In genomic region chr6:148443726-148444701, GRCm38 (mm10) we compare ENCODE assay signal across 7 mouse cellular contexts. TPM values are rescaled to one million over a fixed set of nuclear protein-coding genes. Genes with fewer than 3 reads are reported as not detected.
DNase-seq lines count a peak whose midpoint lies in the region; ATAC-seq and TF ChIP-seq lines count a peak whose summit lies in the region.

Gene Tmtc1, minus strand, starts transcription at chr6:148444389.

- TF ChIP-seq CTCF in brain, embryonic 14.5 days (IDR thresholded peaks at IDR 0.05; ENCODE audit: borderline replicate concordance, extremely low read depth, insufficient read depth, insufficient read length), result no peak

- H3K4me1 ChIP-seq in embryonic facial prominence, embryonic 15.5 days, result peaks cover 22% of the 10 kb centered on the region
- H3K4me1 ChIP-seq in heart, embryonic 10.5 days, result peaks cover 31% of the 10 kb centered on the region
- peaks cover 12% of the 10 kb centered on the region for H3K4me1 ChIP-seq in kidney, embryonic 14.5 days (ENCODE audit: control insufficient read depth, insufficient read depth, low read length)
- peaks cover 7% of the 10 kb centered on the region; the same call in 1 of the 2 replicates for H3K4me1 ChIP-seq in liver, embryonic 11.5 days (replicated peaks; ENCODE audit: control insufficient read depth, insufficient read depth, low read length)
- H3K4me1 ChIP-seq in stomach, embryonic 14.5 days (ENCODE audit: control insufficient read depth, insufficient read depth, low read length), result peaks cover 5% of the 10 kb centered on the region; the same call in 1 of the 2 replicates

- H3K27me3 ChIP-seq in embryonic facial prominence, embryonic 15.5 days, result peaks cover 26% of the 10 kb centered on the region
- H3K27me3 ChIP-seq in heart, embryonic 10.5 days (ENCODE audit: insufficient read depth, poor library complexity, severe bottlenecking), result peaks cover 64% of the 10 kb centered on the region
- H3K27me3 ChIP-seq in kidney, embryonic 14.5 days (ENCODE audit: control insufficient read depth, insufficient read depth, low read length), result peaks cover 25% of the 10 kb centered on the region
- H3K27me3 ChIP-seq in liver, embryonic 11.5 days (replicated peaks; ENCODE audit: control insufficient read depth, insufficient read depth, low read length), result peaks cover 61% of the 10 kb centered on the region
- H3K27me3 ChIP-seq in stomach, embryonic 14.5 days (ENCODE audit: control insufficient read depth, insufficient read depth, low read length), result no peaks in the 10 kb centered on the region

- H3K27ac ChIP-seq in embryonic facial prominence, embryonic 15.5 days (replicated peaks), result no peak within 1 kb of the TSS
- peak within 1 kb of the TSS; percentile 83 for H3K27ac ChIP-seq in heart, embryonic 10.5 days
- H3K27ac ChIP-seq in kidney, embryonic 14.5 days (ENCODE audit: low read depth, low read length), result no peak within 1 kb of the TSS
- no peak within 1 kb of the TSS for H3K27ac ChIP-seq in liver, embryonic 11.5 days (ENCODE audit: low read depth, low read length)
- H3K27ac ChIP-seq in stomach, embryonic 14.5 days (ENCODE audit: low read length), result no peak within 1 kb of the TSS; the same call in 1 of the 2 replicates

- H3K9me3 ChIP-seq in embryonic facial prominence, embryonic 15.5 days (replicated peaks), result no peaks in the 10 kb centered on the region
- no peaks in the 10 kb centered on the region for H3K9me3 ChIP-seq in heart, embryonic 10.5 days
- peaks cover 3% of the 10 kb centered on the region; the same call in 1 of the 2 replicates for H3K9me3 ChIP-seq in kidney, embryonic 14.5 days (ENCODE audit: control insufficient read depth, low read length)
- no peaks in the 10 kb centered on the region for H3K9me3 ChIP-seq in liver, embryonic 11.5 days (ENCODE audit: control insufficient read depth, low read length)
- H3K9me3 ChIP-seq in stomach, embryonic 14.5 days (ENCODE audit: control insufficient read depth, low read depth, low read length), result no peaks in the 10 kb centered on the region

- under 1% methylated on average over 73 of the region's 99 CpGs for WGBS in embryonic facial prominence, embryonic 15.5 days
- WGBS in heart, embryonic 10.5 days, result under 1% methylated on average over 99 of the region's 99 CpGs
- WGBS in kidney, embryonic 14.5 days, result under 1% methylated on average over 80 of the region's 99 CpGs
- WGBS in liver, embryonic 11.5 days, result under 1% methylated on average over 86 of the region's 99 CpGs
- under 1% methylated on average over 97 of the region's 99 CpGs for WGBS in stomach, embryonic 14.5 days

- peak; percentile 70 for ATAC-seq in embryonic facial prominence, embryonic 15.5 days (ENCODE audit: insufficient number of reproducible peaks, low FRiP score, low TSS enrichment, low read depth)
- peak; percentile 85 for ATAC-seq in kidney, embryonic 14.5 days (ENCODE audit: low FRiP score, low TSS enrichment)
- ATAC-seq in liver, embryonic 11.5 days (replicated peaks; ENCODE audit: low FRiP score), result peak; percentile 70
- peak; percentile 79 for ATAC-seq in stomach, embryonic 14.5 days (ENCODE audit: insufficient number of reproducible peaks, insufficient read depth, low FRiP score, low read depth)

- H3K9ac ChIP-seq in embryonic facial prominence, embryonic 15.5 days, result peak within 1 kb of the TSS; percentile 50
- H3K9ac ChIP-seq in kidney, embryonic 14.5 days (ENCODE audit: low read depth, low read length), result peak within 1 kb of the TSS; percentile 69
- peak within 1 kb of the TSS; percentile 48 for H3K9ac ChIP-seq in liver, embryonic 11.5 days (ENCODE audit: low read depth, low read length)
- peak within 1 kb of the TSS; percentile 53 for H3K9ac ChIP-seq in stomach, embryonic 14.5 days (replicated peaks; ENCODE audit: low read depth, low read length)

- peak within 1 kb of the TSS; percentile 97 for H3K4me2 ChIP-seq in embryonic facial prominence, embryonic 15.5 days (replicated peaks)
- H3K4me2 ChIP-seq in kidney, embryonic 14.5 days (replicated peaks; ENCODE audit: low read depth, low read length), result peak within 1 kb of the TSS; percentile 82
- peak within 1 kb of the TSS; percentile 84 for H3K4me2 ChIP-seq in liver, embryonic 11.5 days
- peak within 1 kb of the TSS; percentile 91 for H3K4me2 ChIP-seq in stomach, embryonic 14.5 days (replicated peaks; ENCODE audit: low read depth, low read length)

- no peaks in the 10 kb centered on the region for H3K36me3 ChIP-seq in embryonic facial prominence, embryonic 15.5 days
- 0 out of 2 replicates have a peak, but pooled peaks cover 2% of the 10 kb centered on the region for H3K36me3 ChIP-seq in heart, embryonic 10.5 days
- no peaks in the 10 kb centered on the region for H3K36me3 ChIP-seq in kidney, embryonic 14.5 days (ENCODE audit: control insufficient read depth, insufficient read depth, low read length)
- no peaks in the 10 kb centered on the region for H3K36me3 ChIP-seq in liver, embryonic 11.5 days (ENCODE audit: control insufficient read depth, insufficient read depth, low read length)
- no peaks in the 10 kb centered on the region for H3K36me3 ChIP-seq in stomach, embryonic 14.5 days (ENCODE audit: control insufficient read depth, insufficient read depth, low read length)

- TF ChIP-seq POLR2A in brain, embryonic 14.5 days (IDR thresholded peaks at IDR 0.05; ENCODE audit: borderline replicate concordance, extremely low read depth, insufficient read depth, insufficient read length, poor library complexity, severe bottlenecking), result 0 out of 2 replicates have a peak, but pooled peaks have one; percentile 40

- H3K4me3 ChIP-seq in embryonic facial prominence, embryonic 15.5 days (replicated peaks), result peak within 1 kb of the TSS; percentile 60
- H3K4me3 ChIP-seq in heart, embryonic 10.5 days, result peak within 1 kb of the TSS; percentile 85
- H3K4me3 ChIP-seq in kidney, embryonic 14.5 days (ENCODE audit: low read length), result peak within 1 kb of the TSS; percentile 68
- H3K4me3 ChIP-seq in liver, embryonic 11.5 days (ENCODE audit: low read depth, low read length), result peak within 1 kb of the TSS; percentile 69
- H3K4me3 ChIP-seq in stomach, embryonic 14.5 days (ENCODE audit: low read depth, low read length), result peak within 1 kb of the TSS; percentile 65

- DNase-seq in brain, embryonic 14.5 days (ENCODE audit: low read depth), result peak; percentile 81
- no peak for DNase-seq in heart, embryonic 10.5 days (ENCODE audit: low spot score)
- DNase-seq in liver, embryonic 11.5 days (ENCODE audit: low spot score), result peak; percentile 66
- peak; percentile 74 for DNase-seq in neural tube, embryonic 10.5 days (ENCODE audit: extremely low spot score, low spot score)

RNA-seq across cellular contexts. Expression of gene Tmtc1, which starts in this region (rescaled TPM):
- 5.4 and 11.8 TPM in 2 replicates for polyA plus RNA-seq in brain, embryonic 14.5 days (2012; rRNA removed)
- polyA plus RNA-seq in embryonic facial prominence, embryonic 15.5 days (2015; fragmentation: Nextera tagmentation; extraction: Ambion mirVana), result 1.4 and 1.5 TPM in 2 replicates
- polyA plus RNA-seq in heart, embryonic 10.5 days (2016; fragmentation: Nextera tagmentation; extraction: Ambion mirVana), result 1.1 and 1.4 TPM in 2 replicates
- 1.4 and 2.5 TPM in 2 replicates for polyA plus RNA-seq in kidney, embryonic 14.5 days (2014; fragmentation: Nextera tagmentation; extraction: Ambion mirVana)
- 0.47 and 0.58 TPM in 2 replicates for polyA plus RNA-seq in liver, embryonic 11.5 days (2014; fragmentation: Nextera tagmentation; extraction: Ambion mirVana)
- 2.8 and 3.3 TPM in 2 replicates for polyA plus RNA-seq in stomach, embryonic 14.5 days (2014; fragmentation: Nextera tagmentation; extraction: Ambion mirVana)

Comparison
In these comparisons a context has a peak if more than half of its experiments do, and no peak if none do; other contexts are left out.
1. Peak in DNase-seq, ATAC-seq, H3K4me3 ChIP-seq, H3K9ac ChIP-seq and H3K4me2 ChIP-seq in liver, embryonic 11.5 days; RNA of the gene not detected or under 1 TPM.